Mouse (Mus musculus): Measurements from ENCODE around the gene Cfap99. TPM values are rescaled to one million over a fixed set of nuclear protein-coding genes. Genes with fewer than 3 reads are reported as not detected.

The Cfap99 gene
- polyA plus RNA-seq, 1 experiment from 2014 or later, result 0.07 TPM

Other genes starting within 250 kb of the Cfap99 start
- gene Poln, start 119.2 kb upstream of the Cfap99 start, polyA plus RNA-seq (2014; fragmentation: Nextera tagmentation; extraction: Ambion mirVana), result 0.38 and 0.52 TPM in 2 replicates
- gene Haus3, start 119.1 kb upstream of the Cfap99 start, polyA plus RNA-seq (2014; fragmentation: Nextera tagmentation; extraction: Ambion mirVana), result 28.8 and 31.2 TPM in 2 replicates
- gene Mxd4, start 100.9 kb upstream of the Cfap99 start, polyA plus RNA-seq (2014; fragmentation: Nextera tagmentation; extraction: Ambion mirVana), result 23.3 and 26.7 TPM in 2 replicates
- gene Zfyve28, start 151 bp upstream of the Cfap99 start, polyA plus RNA-seq (2014; fragmentation: Nextera tagmentation; extraction: Ambion mirVana), result 0.29 and 0.46 TPM in 2 replicates
- gene Rnf4, start 47.7 kb downstream of the Cfap99 start, polyA plus RNA-seq (2014; fragmentation: Nextera tagmentation; extraction: Ambion mirVana), result 125 and 143 TPM in 2 replicates
- 9.4 and 12.0 TPM in 2 replicates for gene Fam193a, start 81.3 kb downstream of the Cfap99 start, polyA plus RNA-seq (2014; fragmentation: Nextera tagmentation; extraction: Ambion mirVana)
- gene Tnip2, start 225.4 kb downstream of the Cfap99 start, polyA plus RNA-seq (2014; fragmentation: Nextera tagmentation; extraction: Ambion mirVana), result 12.7 and 14.2 TPM in 2 replicates
- 4.2 and 5.2 TPM in 2 replicates for gene Sh3bp2, start 237.2 kb downstream of the Cfap99 start, polyA plus RNA-seq (2014; fragmentation: Nextera tagmentation; extraction: Ambion mirVana)

Measured in heart, embryonic 11.5 days (tissue).